Mouse (Mus musculus) kidney, adult 8-10 months (tissue): ENCODE data around the gene Strip2.

Experiments
- DNase-seq, 2 experiments: peaks; one replicate each; pipeline ENCODE4 v3.0.0; 2022

The Strip2 gene

DNA sequence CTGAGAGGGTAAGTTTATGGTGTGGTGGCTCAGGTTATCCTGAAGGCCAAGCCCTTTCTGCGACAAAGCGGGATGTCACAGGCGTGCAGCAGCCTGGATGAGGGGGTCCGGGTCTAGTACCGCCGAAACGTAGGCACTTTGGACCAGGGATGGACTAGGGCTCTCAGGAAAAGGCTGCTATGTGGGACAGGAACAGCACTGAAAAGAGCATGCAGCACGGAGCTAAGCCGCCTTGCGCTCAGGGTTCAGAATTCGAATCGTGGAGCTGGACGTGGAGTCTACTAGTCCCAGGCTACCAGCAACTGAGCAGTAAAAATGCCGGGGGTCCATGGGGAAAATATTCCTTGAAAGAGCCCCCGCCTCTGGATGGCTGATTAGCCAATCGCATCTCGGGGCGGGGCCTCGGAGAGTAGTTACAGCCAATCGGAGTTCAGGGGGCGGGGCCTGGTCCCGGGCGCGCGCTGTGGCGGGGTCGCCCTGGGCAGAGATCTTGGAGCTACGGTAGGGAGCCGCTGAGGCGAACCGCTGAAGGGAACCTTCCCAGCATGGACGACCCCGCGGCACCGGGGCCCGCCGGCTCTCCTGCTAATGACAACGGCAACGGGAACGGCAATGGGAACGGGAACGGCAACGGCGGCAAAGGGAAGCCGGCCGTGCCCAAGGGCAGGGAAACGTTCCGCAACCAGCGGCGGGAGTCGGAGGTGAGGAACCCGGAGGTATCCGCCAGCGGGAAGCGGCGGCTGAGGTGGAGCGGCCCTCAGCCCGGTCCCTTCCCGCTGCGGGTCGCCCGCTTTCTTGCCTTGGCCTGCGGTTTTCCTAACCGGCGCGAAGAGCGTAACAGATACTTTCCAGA is at the start of gene Strip2:
TSS of gene Strip2 (plus strand) at position 483 of the 853 bp plus-strand sequence.
- DNase-seq: peak; percentile 89 to 95

- peak; percentile 45 to 65 for DNase-seq
Measured at GRCm38 (mm10) chr6:29868341-29868895, 48.4 kb upstream of the Strip2 start.

- DNase-seq: no peak
Measured at GRCm38 (mm10) chr6:29873654-29874053, 43.2 kb upstream of the Strip2 start.

GRCm38 (mm10) chr6:29875576-29875975 is 41.2 kb upstream of the Strip2 start:
- no peak for DNase-seq

DNA sequence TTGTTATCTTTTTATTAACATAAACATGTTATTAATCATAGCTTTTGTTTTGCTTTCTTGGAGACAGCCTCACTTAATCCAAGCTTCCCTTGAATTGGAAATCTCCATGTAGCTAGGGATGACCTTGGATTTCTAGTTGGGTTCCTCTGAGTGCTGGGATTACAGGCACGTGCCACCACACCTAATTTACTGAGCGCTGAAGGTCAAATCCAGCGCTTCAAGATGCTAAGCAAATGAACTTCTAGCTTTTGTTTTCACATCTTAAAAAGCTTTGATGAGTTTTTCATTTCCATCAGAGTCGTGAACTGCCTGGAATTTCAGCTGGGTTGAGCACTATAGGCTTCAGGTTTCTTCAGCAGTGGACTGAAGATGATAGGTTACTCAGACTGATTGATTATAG is 40.0 kb upstream of the Strip2 start:
- DNase-seq: no peak

DNA sequence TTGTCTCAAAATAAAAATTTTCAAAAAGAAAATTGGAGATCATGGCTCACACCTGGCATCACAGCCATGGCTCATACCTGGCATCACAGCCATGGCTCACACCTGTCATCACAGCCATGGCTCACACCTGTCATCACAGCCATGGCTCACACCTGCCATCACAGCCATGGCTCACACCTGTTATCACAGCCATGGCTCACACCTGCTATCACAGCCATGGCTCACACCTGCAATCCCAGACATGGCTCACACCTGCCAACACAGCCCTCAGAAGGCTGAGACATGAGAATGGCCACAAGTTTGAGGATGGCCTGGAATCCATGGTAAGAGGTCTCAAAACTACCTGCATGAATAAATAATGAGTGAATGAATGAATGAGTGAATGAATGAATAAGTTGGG is 37.2 kb upstream of the Strip2 start:
- no peak for DNase-seq

DNA sequence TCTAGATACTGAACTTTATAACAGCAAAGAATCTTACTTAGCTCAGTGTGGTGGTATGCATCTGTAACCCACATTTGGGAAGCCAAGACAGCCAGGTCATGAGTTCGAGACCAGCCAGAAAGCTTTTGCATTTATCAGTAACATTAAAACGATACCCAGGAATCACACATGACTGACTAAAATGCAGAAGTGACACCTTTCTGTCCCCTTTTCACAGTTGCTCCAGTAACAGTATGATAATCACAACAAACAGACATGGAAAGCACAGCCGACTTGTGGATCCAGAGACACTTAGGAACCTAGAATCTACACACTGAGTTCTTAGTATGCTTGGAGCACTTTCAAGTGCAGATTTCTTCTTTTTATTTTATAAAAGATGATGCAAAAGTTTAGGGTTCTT is 36.0 kb upstream of the Strip2 start:
- no peak for DNase-seq

DNA sequence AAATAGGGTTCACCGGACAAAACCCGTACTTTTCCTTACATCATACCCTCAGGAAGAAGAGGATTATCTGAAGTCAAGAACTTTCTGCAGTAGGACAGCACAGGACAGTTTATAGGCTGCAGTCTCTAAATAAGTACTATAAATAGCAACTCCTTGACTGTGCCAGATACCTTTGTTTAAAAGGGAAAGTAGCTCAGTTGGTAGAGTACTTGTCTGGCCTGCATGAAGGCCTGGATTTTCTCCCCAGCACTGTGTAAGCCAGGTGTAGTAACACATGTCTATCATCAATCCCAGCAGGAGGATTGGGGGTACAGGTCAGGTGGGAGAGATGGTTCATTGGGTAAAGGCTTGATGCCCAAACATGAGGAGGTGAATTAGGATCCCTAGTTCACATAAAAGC is 34.9 kb upstream of the Strip2 start:
- no peak for DNase-seq

DNA sequence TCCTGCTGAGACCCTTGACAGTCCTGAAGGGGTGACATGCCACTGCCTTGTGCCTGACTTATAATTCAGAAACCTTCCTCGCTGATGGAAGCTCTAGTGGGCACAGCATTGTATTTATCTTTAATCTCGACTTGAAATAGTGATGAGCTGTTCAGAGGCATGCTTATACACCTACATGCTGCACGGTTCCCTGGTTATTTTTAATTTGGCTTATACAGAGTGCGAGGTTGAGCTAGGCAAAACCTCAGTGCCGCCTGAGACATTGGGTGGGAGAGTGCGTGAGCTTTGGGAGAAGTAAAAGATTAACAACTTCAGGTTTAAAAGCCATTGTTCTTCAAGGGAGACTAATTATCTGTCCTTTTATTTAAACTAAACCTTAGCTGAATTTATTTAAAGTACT is 33.9 kb upstream of the Strip2 start:
- no peak for DNase-seq

DNA sequence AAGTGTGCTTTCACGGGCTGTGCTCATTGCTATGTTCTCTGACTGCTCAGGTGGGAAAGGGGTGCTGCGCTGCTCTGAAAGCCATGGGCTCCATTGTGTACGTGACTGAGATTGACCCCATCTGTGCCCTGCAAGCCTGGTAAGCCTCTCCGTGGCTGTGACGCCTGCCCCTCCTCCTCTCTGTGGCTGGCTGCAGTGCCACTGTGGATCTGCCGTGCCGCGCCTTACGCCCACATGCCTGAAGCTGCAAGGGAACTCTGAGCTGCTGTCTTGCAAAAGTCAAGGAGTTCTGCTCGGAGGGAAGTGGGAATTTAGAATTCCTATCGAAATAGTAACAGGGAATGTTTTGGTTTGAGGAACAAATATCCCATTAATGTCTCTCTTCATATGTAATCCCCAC is 25.7 kb upstream of the Strip2 start:
- DNase-seq: no peak

DNA sequence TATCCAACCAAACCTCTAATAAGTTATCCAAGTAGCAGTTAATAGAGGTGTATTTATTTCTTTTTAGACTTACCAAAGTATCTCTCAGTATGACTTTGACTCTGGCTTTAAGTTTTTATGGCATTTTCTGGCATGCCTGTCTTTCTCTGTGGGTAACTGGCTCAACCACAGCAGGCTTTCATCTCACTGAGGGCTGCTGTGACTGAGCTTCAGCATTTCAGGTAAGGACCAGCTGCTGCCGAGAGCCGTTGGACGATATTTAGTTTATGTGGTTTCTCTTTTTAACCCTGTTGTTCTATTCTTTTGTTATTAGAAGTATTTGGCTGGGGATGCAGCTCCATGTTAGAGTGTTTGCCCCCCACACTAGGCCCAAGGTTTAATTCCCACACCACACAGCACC is 19.8 kb upstream of the Strip2 start:
- no peak for DNase-seq

DNA sequence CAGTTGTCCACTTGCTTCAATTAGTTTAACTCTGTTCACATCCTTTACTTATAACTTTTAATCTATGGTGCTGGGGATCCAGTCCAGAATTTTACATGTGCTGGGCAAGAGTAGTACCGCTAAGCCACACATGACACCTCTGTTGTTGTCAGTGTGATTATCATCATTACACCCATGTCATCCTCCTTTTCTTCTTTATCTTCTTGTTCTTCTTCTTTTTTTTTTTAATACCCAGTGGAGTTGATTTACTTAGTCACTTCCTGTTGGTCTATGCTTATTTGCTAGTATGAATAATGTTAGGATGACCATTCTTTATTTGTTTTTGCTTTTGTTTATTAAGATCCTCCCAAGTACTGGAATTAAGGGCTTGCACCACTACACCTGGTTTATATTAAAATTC is 15.4 kb upstream of the Strip2 start:
- DNase-seq: no peak

DNA sequence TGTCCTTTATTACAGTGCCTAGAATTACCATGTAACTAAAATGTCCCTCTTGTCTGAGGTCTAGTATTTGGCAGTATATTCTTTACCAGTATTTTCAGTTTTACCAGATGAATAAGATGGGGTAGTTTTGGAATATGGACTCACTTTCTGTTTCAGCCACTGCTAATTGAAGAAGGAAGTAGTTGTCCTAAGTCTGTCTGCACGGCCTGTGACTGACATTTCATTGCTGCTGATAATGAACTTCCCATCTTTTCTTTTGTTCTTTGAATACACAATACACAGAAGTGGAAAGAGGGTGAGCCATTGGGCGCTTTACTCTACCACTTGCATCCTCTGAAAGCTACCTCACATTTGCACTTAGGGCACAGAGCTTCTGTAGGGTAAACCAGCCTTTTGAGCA is 14.6 kb upstream of the Strip2 start:
- DNase-seq: no peak

DNA sequence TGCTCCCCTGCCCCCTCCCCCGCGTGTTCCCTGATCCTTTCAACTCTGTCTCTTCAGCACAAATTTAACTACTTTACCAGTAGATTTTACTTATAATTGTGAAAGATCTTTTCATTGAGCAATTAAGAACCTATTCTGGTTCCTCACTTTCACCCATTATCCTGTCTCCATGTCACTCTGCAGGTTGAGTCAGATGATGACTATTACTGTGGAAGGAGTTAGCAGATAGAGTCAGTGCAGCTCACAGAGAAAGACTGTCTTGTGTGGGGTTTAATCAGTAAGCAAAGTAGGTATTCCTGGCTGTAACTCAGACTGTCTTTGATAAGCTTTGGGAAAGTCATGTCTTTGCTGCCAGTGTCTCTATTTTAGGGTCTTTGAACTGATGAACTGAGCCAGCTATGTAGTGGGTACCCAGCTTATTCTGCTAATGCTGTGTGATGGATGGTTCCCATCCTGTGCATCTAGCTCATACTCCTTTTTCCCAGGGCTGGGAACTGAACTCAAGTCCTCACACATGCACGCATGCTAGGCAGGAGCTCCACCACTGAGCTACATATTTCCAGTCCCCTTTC is 13.4 kb upstream of the Strip2 start:
- no peak for DNase-seq

DNA sequence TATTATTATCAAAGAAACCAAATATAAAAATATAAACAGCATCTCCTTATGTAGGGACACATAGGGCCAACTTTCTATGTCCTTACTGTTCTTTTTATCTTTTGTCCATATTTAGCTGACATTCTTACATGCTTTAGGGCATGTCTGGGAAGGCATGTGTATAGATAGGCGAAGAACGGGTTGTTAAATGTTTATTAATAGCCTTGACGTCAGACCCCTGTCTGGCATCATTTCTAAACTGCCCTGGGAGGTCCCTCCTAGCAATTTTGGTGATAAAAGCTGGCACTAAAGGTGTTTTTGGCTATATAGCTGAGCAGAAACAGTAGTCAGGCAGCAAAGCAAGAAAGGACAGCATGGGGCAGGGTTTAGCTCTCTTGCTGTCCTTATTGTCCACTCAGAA is 12.5 kb upstream of the Strip2 start:
- no peak for DNase-seq

- DNase-seq: no peak
Measured at GRCm38 (mm10) chr6:29910631-29911030, 6.2 kb upstream of the Strip2 start.

GRCm38 (mm10) chr6:29913673-29914072 is 3.1 kb upstream of the Strip2 start:
- DNase-seq: no peak

GRCm38 (mm10) chr6:29914136-29914535 is 2.7 kb upstream of the Strip2 start:
- DNase-seq: no peak

GRCm38 (mm10) chr6:29915836-29916235 is 976 bp upstream of the Strip2 start:
- DNase-seq: no peak

DNA sequence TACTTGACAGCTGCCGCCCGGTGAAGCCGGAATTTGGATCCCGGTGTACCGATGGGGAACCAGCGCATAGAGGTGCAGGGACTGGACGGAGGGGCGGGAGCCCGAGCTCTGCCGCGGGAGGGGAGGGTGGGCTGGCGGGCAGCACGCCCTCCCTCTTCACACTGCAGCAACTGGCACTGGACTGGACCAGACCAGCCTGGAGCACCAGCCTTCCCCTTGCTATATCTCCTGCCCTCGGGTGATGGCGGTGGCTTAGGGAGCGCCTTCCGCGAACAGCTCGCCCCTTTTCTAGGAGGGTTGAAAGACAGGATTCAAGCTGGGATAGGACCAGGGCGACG is 540 bp downstream of the Strip2 start:
- DNase-seq: peak in 1 of 2 experiments; percentile 22

DNA sequence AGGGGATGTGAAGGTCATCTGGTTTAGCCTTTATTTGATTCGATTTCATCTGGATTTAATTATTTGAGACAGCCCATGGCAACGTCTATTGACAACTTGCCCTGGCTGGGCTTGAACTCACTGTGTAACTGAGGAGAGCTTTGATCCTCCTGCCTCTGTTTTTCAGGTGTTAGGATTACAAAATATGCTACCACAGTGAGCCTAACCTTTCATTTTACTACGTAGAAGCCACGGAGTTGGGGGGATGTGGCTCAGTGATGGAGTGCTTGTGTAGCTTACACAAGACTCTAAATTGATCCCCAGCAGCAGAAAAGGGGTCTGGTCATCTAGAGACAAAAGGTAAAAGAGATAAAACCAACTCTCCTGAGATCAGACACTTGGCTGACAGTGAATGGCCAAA is 1.1 kb downstream of the Strip2 start:
- DNase-seq: no peak

GRCm38 (mm10) chr6:29923501-29923900 is 6.7 kb downstream of the Strip2 start:
- no peak for DNase-seq

DNA sequence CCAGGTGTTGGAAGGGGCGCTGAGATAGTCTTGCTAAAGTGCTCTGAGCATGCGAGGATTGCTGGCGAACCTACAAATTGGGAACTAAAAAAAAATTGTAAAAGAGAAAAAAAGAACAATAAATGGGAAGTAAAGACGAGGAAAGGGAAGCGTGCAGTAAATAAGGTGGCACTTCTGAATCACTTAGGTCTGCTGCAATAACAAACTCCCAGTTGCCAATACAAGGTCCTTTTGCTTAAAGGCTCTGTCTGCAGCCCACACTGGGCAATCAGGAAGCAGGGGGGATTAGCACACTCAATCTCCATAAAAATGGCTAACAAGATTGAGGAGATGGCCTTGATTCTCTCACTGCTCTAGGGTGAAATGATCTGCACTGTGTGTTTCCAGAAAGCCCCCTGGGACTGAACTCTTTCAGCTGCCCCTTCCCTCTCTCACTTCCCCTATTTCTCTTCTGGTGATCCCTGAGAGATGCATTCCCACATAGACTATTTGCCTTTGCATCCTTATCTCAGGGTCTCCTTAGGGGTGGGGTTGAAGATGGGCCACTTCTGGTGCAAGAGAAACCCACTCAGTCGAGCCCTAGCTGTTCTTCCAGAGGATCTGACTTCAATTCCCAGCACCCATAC is 8.9 kb downstream of the Strip2 start:
- DNase-seq: no peak

- no peak for DNase-seq
Measured at GRCm38 (mm10) chr6:29930087-29930486, 13.3 kb downstream of the Strip2 start.
